Mouse (Mus musculus): ENCODE measurements around the gene Cep135. TPM values are rescaled to one million over a fixed set of nuclear protein-coding genes. Genes with fewer than 3 reads are reported as not detected.
A peak's percentile ranks its signal among the peaks of the same experiment; 100 is the strongest.

Gene Cep135
- polyA plus RNA-seq, 1 experiment, result 10.8 TPM

DNA sequence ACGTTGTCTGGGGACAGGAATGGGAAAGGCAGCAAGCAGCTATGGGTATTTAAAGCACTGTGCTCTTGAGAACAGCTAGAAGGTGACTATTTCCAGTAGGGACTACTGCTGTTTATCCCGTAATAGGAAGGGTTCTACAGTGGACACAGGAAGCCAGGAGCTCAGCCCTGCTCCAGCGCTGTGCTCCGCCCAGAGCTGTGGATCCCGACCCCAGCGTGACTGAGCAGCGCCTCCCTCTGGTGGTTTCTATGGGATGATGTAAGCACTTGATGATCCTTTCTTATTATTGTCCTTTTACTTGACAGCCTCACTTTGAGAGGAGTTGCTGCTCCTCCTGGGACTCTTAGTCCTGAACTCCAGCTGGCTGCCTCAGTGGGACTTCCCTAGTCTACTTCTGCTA, 14.2 kb upstream of the Cep135 start:
- Histone ChIP-seq H3K9ac (ENCODE audit: low read depth, poor library complexity, severe bottlenecking) (no peak overlapping the region), H3K27me3 (ENCODE audit: control insufficient read depth, insufficient read depth, low read length, poor library complexity, severe bottlenecking) (no peaks in the 10 kb centered on the region), H3K4me1 (ENCODE audit: control insufficient read depth, insufficient read depth, low read length) (no peaks in the 10 kb centered on the region), H3K4me3 (ENCODE audit: low read depth, low read length) (no peak overlapping the region), H3K27ac (ENCODE audit: insufficient read depth, low read length) (no peak overlapping the region), H3K36me3 (ENCODE audit: control insufficient read depth, insufficient read depth, low read length, poor library complexity, severe bottlenecking) (peaks cover 6% of the 10 kb centered on the region), H3K9me3 (replicated peaks; ENCODE audit: control insufficient read depth, insufficient read depth, low read length, poor library complexity, severe bottlenecking) (0 out of 2 replicates have a peak, but pooled peaks cover 4% of the 10 kb centered on the region)
- TF ChIP-seq POLR2A (IDR thresholded peaks at IDR 0.05; ENCODE audit: insufficient read depth, low read length) (no peak), EP300 (IDR thresholded peaks at IDR 0.05; ENCODE audit: insufficient read depth, low read depth, low read length) (no peak), CTCF (IDR thresholded peaks at IDR 0.05; ENCODE audit: low read depth, low read length) (peak; percentile 51)

DNA sequence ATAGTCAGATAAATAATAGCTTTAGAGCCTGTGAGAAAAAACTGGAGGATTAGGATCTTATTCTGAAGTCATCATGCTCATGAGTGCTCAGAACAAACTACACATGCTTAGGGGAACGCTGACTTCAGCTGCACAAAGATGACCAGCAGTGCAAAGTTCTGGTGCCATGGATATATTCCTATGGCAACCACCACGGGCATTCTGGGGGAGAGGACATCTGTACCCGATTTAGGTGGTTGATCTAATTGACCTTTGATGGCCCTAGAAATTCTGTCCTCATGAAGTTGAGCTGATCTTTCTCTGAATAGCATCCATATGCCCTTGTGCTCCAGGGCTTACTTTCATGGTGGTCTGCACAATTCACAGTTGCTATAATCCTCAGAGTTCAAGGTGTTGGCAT, 11.5 kb upstream of the Cep135 start:
- TF ChIP-seq CTCF (IDR thresholded peaks at IDR 0.05; ENCODE audit: low read depth, low read length) (no peak), EP300 (IDR thresholded peaks at IDR 0.05; ENCODE audit: insufficient read depth, low read depth, low read length) (no peak), POLR2A (IDR thresholded peaks at IDR 0.05; ENCODE audit: insufficient read depth, low read length) (no peak)
- Histone ChIP-seq H3K36me3 (ENCODE audit: control insufficient read depth, insufficient read depth, low read length, poor library complexity, severe bottlenecking) (no peaks in the 10 kb centered on the region), H3K27ac (ENCODE audit: insufficient read depth, low read length) (no peak overlapping the region), H3K4me3 (ENCODE audit: low read depth, low read length) (no peak overlapping the region), H3K4me1 (ENCODE audit: control insufficient read depth, insufficient read depth, low read length) (no peaks in the 10 kb centered on the region), H3K9ac (ENCODE audit: low read depth, poor library complexity, severe bottlenecking) (no peak overlapping the region), H3K9me3 (replicated peaks; ENCODE audit: control insufficient read depth, insufficient read depth, low read length, poor library complexity, severe bottlenecking) (0 out of 2 replicates have a peak, but pooled peaks cover 4% of the 10 kb centered on the region), H3K27me3 (ENCODE audit: control insufficient read depth, insufficient read depth, low read length, poor library complexity, severe bottlenecking) (no peaks in the 10 kb centered on the region)

DNA sequence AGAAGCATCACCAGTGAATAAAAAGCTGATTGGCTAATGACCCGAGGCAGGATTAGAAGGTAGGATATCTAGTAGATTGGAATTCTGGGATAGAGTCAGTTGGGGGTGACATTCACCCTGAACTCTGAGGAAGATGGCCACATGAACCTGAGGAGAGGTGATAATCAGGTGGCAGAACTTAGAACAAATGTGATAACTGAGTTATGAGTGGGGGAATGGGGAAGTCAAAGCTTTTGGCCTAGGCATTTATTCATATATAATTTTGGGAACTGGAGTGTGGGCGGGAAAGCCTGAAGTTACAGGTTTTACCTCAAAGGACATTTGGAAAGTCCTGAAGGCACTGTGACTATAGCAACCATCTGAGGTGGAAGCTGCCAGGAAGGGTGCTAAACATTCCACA, 3.1 kb upstream of the Cep135 start:
- Histone ChIP-seq H3K36me3 (ENCODE audit: control insufficient read depth, insufficient read depth, low read length, poor library complexity, severe bottlenecking) (no peaks in the 10 kb centered on the region), H3K9me3 (replicated peaks; ENCODE audit: control insufficient read depth, insufficient read depth, low read length, poor library complexity, severe bottlenecking) (no peaks in the 10 kb centered on the region), H3K9ac (ENCODE audit: low read depth, poor library complexity, severe bottlenecking) (no peak overlapping the region), H3K27me3 (ENCODE audit: control insufficient read depth, insufficient read depth, low read length, poor library complexity, severe bottlenecking) (no peaks in the 10 kb centered on the region), H3K27ac (ENCODE audit: insufficient read depth, low read length) (no peak overlapping the region), H3K4me3 (ENCODE audit: low read depth, low read length) (no peak overlapping the region), H3K4me1 (ENCODE audit: control insufficient read depth, insufficient read depth, low read length) (no peaks in the 10 kb centered on the region)
- TF ChIP-seq EP300 (IDR thresholded peaks at IDR 0.05; ENCODE audit: insufficient read depth, low read depth, low read length), result no peak
- no peak for TF ChIP-seq CTCF (IDR thresholded peaks at IDR 0.05; ENCODE audit: low read depth, low read length)
- TF ChIP-seq POLR2A (IDR thresholded peaks at IDR 0.05; ENCODE audit: insufficient read depth, low read length), result no peak

DNA sequence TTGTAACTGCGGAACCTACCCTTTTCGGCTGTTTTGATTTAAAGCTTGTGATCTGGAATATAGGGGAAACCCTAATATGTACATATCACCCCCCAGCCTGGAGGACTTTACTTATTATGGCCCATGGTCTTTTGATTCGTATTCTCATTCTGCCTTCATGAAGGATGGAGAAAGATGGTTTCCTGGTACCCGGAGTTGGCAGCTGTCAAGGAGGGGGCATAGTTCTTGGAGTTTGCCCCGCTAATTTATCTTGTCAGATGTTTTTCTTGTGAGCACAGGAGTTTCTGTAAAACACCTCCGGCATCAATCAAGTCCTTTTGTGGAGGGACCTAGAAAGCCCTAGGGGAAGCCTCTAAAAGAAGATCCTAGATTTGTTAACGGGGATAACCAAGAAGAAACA, 813 bp downstream of the Cep135 start:
- H3K4me3 ChIP-seq (ENCODE audit: low read depth, low read length), result peak overlapping the region; percentile 86

DNA sequence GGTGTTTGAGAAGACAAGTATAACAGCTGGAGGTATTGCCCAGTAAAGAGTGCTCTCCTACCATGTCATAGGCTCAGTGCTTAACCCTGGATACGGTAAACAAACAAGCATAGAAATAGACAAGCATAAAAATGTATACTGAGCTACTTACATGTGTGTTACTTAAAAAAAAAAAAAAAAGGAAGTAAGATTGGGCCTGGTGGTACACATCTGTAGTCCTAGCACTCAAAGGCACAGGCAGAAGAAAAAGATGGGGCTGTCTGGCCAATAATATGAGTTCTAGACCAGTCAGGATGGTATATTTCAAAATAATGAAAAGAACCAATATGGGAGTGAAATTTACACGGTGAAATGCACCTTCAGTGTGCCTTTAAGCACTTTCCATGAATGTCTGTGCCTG, 1.5 kb downstream of the Cep135 start:
- TF ChIP-seq CTCF (IDR thresholded peaks at IDR 0.05; ENCODE audit: low read depth, low read length) (no peak), EP300 (IDR thresholded peaks at IDR 0.05; ENCODE audit: insufficient read depth, low read depth, low read length) (no peak), POLR2A (IDR thresholded peaks at IDR 0.05; ENCODE audit: insufficient read depth, low read length) (no peak)
- H3K27ac ChIP-seq (ENCODE audit: insufficient read depth, low read length), result no peak overlapping the region
- no peak overlapping the region for H3K4me3 ChIP-seq (ENCODE audit: low read depth, low read length)
- no peak overlapping the region for H3K9ac ChIP-seq (ENCODE audit: low read depth, poor library complexity, severe bottlenecking)
- no peaks in the 10 kb centered on the region for H3K9me3 ChIP-seq (replicated peaks; ENCODE audit: control insufficient read depth, insufficient read depth, low read length, poor library complexity, severe bottlenecking)
- no peaks in the 10 kb centered on the region for H3K36me3 ChIP-seq (ENCODE audit: control insufficient read depth, insufficient read depth, low read length, poor library complexity, severe bottlenecking)
- H3K27me3 ChIP-seq (ENCODE audit: control insufficient read depth, insufficient read depth, low read length, poor library complexity, severe bottlenecking), result no peaks in the 10 kb centered on the region
- H3K4me1 ChIP-seq (ENCODE audit: control insufficient read depth, insufficient read depth, low read length), result no peaks in the 10 kb centered on the region

More for the DNA sequence above, 813 bp downstream of the Cep135 start:
- Histone ChIP-seq H3K9ac (ENCODE audit: low read depth, poor library complexity, severe bottlenecking) (peak overlapping the region; percentile 74), H3K27ac (ENCODE audit: insufficient read depth, low read length) (no peak overlapping the region), H3K27me3 (ENCODE audit: control insufficient read depth, insufficient read depth, low read length, poor library complexity, severe bottlenecking) (no peaks in the 10 kb centered on the region), H3K4me1 (ENCODE audit: control insufficient read depth, insufficient read depth, low read length) (no peaks in the 10 kb centered on the region), H3K9me3 (replicated peaks; ENCODE audit: control insufficient read depth, insufficient read depth, low read length, poor library complexity, severe bottlenecking) (no peaks in the 10 kb centered on the region), H3K36me3 (ENCODE audit: control insufficient read depth, insufficient read depth, low read length, poor library complexity, severe bottlenecking) (no peaks in the 10 kb centered on the region)
- no peak for TF ChIP-seq CTCF (IDR thresholded peaks at IDR 0.05; ENCODE audit: low read depth, low read length)
- no peak for TF ChIP-seq EP300 (IDR thresholded peaks at IDR 0.05; ENCODE audit: insufficient read depth, low read depth, low read length)
- TF ChIP-seq POLR2A (IDR thresholded peaks at IDR 0.05; ENCODE audit: insufficient read depth, low read length), result no peak

DNA sequence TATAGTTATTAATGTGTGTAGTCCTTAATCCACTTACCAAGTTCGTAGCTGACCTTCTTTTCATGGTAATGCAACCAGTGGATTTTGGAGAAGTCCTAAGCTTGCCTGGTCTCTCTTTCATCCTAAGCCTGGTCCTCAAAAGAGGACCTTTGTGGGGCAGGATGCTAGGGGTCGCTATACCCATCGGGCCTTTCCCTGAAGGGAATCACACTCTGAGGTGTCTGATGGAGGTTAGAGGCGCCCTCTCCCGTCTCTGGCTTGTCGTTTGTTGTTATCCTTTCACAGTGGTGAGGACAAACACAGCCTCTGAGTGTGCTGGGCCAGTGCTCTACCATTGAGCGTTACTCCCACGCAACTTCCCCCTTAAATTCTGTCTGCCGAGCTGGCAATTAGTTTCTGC, 3.4 kb downstream of the Cep135 start:
- peaks cover 2% of the 10 kb centered on the region; the same call in 1 of the 2 replicates for H3K36me3 ChIP-seq (ENCODE audit: control insufficient read depth, insufficient read depth, low read length, poor library complexity, severe bottlenecking)
- no peak overlapping the region for H3K27ac ChIP-seq (ENCODE audit: insufficient read depth, low read length)
- no peaks in the 10 kb centered on the region; the same call in 1 of the 2 replicates for H3K9me3 ChIP-seq (replicated peaks; ENCODE audit: control insufficient read depth, insufficient read depth, low read length, poor library complexity, severe bottlenecking)
- H3K4me1 ChIP-seq (ENCODE audit: control insufficient read depth, insufficient read depth, low read length), result no peaks in the 10 kb centered on the region
- no peak overlapping the region for H3K4me3 ChIP-seq (ENCODE audit: low read depth, low read length)
- H3K9ac ChIP-seq (ENCODE audit: low read depth, poor library complexity, severe bottlenecking), result no peak overlapping the region
- H3K27me3 ChIP-seq (ENCODE audit: control insufficient read depth, insufficient read depth, low read length, poor library complexity, severe bottlenecking), result no peaks in the 10 kb centered on the region
- peak; percentile 39 for TF ChIP-seq CTCF (IDR thresholded peaks at IDR 0.05; ENCODE audit: low read depth, low read length)
- TF ChIP-seq POLR2A (IDR thresholded peaks at IDR 0.05; ENCODE audit: insufficient read depth, low read length), result no peak

Measured in ES-Bruce4 (cell line).